Mouse (Mus musculus) bone marrow, adult 2 months (tissue): ENCODE measurements around the gene Mboat2.

Source experiments
- CTCF ChIP-seq: fragments of 200-500 bp; IDR thresholded peaks from 2 replicates; pipeline ENCODE4 v1.5.1; 2011; ENCODE audit warnings: low read length, control low read depth; ENCODE audit not compliant: control insufficient read depth, insufficient read depth
- POLR2A ChIP-seq: fragments of 200-500 bp; IDR thresholded peaks from 2 replicates; pipeline ENCODE4 v1.6.1; 2011; ENCODE audit warnings: low read depth, mild to moderate bottlenecking, control low read depth, low read length, borderline replicate concordance; ENCODE audit not compliant: control insufficient read depth

- TF ChIP-seq CTCF (no peak), POLR2A (no peak)
These were observed 88.0 kb downstream of the Mboat2 start for GRCm38 (mm10) chr12:24918575-24919262.
